Mouse (Mus musculus): Measurements from ENCODE around the gene Ppp1r9b.
"Not testable (repeated sequence)": the region's sequence is repeated elsewhere in the genome, so short reads cannot be mapped to it uniquely, and the experiment has no call there.

The Ppp1r9b gene

DNA sequence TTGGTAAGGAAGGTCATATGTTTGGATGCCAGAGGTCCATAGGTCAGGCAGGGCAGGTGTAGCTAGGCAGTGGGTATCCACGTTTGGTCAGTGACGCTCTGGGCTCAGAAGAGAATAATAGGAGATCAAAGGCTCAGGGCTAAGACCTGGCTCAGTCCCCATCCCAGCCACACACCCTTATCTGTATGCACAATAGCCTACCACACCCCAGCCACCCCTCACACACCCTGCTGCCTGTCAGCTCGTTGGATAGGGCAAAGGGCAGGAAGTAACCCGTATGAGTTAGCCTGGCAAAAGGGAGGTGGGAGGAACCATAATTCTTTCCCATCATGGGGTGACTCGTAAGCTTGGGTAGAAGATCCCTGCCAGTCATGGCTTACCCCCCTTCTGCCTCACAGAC, 6.8 kb downstream of the Ppp1r9b start:
- DNase-seq (ENCODE audit: inconsistent ontology term): no peak

DNA sequence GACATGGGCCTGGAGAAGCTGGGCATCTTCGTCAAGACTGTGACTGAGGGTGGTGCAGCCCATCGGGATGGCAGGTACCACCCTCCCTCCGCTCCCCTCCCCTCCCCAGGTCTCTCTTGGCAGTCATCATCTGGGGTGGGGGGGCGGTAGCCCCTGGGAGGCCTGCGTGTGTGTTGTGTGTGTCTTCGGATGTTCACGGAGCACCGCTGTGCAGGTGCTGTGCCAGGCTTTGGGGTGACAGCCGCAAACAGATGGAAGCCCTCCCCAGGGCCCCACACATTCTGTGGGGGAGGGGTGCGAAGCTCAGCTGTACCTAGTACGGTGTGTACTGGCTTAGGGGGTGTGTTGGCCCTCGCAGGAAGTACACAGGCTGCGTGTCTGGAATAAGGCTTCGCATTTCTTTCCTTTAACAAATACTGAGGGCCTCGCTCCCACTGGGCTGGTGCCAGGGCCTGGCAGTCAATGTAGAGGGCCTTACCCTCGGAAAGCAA, 7.3 kb downstream of the Ppp1r9b start:
- no peak for DNase-seq (ENCODE audit: inconsistent ontology term)

DNA sequence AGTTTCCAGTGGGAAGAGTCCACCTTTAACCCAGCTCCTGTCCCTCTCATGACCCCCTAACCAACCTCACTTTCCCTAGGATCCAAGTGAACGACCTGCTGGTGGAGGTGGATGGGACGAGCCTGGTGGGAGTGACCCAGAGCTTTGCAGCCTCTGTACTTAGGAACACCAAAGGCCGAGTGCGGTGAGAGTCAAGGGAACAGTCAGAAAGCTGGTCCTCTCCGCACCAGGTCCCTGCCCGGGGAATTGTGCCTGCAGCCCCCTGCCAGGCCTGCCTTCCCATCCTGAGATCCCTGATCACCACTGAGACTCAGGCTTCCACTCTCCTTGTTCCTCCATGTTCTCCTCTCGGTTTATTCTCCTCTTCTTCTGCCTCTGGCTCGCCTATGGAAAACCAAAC, 9.3 kb downstream of the Ppp1r9b start:
- DNase-seq (ENCODE audit: inconsistent ontology term): no peak

DNA sequence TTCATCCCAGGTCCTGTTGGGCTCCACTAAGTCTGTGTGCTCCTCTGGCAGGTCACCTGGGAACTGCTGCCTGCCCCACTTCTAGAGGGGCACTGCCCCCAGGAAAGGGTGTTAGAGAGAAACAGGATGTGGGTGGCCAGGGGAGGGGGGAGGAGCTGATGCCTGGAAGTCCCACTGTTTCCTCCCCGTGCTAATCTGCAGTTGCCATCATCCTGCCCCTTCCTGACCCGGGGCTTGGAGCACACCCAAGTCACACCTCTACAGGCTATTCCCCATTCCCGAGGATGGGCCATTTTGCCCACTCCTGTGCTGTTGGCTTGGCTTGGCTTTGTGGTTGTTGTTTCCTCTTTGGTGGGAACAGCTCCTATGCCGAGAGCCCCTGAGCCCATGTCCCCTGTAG, 9.7 kb downstream of the Ppp1r9b start:
- peak; percentile 43 for DNase-seq (ENCODE audit: inconsistent ontology term)

DNA sequence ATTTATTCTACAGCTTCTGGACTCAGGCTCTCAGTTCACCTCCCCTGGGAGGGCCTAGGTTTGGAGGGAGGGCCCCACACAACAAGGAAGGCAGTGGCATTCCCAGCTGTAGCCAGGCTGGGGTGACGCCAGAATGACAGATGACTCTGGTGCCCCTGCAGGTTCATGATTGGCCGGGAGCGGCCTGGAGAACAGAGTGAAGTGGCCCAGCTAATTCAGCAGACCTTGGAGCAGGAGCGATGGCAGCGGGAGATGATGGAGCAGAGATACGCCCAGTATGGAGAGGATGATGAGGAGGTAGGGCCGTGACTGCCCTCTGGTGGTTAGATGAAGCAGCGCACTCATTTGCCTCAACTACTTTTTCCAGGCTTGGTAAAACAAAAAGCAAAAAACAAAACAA, 10.2 kb downstream of the Ppp1r9b start:
- peak; percentile 69 for DNase-seq (ENCODE audit: inconsistent ontology term)

DNA sequence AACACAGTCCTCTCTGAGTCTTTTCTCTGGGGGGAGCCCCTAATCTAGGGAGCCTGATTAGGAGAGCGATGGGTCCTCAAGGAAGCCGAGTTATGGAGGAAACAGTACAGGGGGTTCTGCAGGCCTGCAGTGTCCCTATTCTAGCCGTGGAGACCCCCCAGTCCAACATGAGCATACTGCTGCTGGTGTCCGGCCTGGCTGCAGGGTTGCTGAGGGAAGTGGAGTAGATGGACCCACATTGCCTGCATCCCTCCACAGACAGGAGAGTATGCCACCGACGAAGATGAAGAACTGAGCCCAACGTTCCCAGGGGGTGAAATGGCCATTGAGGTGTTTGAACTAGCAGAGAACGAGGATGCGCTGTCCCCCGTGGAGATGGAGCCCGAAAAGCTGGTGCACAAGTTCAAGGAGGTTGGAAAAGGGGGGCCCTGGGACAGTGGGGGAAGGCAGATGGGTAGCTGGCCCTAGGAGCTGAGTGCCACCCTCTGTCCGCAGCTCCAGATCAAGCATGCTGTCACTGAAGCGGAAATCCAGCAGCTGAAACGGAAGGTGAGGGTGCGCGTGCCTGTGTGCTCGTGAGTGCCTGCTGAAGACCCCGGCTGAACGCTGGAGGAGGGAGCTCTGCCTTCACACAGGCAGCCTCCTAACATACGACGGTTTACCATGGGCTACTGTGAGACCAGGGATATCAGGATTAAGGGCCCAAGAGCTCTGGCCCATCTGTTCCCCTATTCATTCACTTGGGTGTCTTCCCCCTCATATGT, 10.9 kb downstream of the Ppp1r9b start:
- no peak for DNase-seq (ENCODE audit: inconsistent ontology term)

DNA sequence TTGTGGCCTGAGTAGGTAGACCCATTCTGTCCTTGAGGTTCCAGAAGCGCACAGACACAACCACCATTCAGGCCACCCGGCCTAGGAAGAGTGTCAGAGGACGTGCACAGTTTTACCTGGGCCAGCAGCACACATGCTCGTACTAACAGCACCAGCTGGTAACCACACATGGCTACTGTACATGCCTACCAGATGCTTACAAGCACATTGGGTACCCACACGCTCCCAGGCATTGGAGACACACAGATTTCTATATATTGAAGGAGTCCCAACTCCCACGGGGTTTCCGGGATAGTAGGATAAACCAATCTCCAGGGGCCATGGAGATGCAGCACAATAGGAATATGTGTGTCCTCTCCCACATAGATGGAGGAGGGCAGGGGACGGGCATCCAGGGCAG, 11.9 kb downstream of the Ppp1r9b start:
- no peak for DNase-seq (ENCODE audit: inconsistent ontology term)

DNA sequence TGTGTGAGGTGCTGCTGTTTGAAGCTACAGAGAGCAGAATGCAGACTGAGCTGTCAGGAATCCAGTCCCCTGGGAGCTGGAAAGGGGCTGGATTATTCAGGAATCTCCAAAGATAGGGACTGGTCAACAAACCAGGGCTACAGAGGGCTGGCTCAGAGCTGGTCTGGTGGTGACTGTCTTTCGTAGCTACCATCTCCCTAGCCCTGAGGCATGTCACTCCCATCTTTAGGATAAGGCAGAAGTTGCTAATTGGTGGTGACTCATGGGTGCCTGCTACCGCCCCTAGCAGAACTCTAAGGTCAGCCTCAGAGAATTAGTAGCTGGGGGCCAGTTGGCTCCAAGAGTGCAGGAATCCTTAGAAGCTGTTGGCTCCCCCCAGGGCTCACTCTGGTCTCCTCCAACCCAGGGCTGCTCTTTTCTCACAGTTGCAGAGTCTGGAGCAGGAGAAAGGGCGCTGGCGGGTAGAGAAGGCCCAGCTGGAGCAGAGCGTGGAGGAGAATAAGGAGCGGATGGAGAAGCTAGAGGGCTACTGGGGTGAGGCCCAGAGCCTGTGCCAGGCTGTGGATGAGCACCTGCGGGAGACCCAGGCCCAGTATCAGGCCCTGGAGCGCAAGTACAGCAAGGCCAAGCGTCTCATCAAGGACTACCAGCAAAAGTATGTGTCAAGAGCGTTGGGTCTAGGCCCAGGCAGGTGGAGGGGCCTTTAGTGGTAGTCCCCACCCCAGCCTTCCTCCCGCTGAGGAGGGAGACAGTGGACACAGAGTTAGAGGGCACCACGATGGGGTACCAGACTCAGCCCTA, 13.5 kb downstream of the Ppp1r9b start:
- peak; percentile 79 for DNase-seq (ENCODE audit: inconsistent ontology term)

DNA sequence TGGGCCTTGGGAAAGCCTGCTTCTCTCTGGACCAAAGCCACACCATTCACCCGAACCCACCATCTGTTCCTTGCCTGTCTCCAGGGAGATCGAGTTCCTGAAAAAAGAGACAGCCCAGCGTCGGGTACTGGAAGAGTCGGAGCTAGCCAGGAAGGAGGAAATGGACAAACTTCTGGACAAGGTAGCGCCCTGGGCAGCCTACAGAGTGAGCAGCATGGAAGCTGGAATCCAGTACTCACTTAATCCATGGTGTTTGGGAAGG, 14.0 kb downstream of the Ppp1r9b start:
- DNase-seq (ENCODE audit: inconsistent ontology term): no peak

DNA sequence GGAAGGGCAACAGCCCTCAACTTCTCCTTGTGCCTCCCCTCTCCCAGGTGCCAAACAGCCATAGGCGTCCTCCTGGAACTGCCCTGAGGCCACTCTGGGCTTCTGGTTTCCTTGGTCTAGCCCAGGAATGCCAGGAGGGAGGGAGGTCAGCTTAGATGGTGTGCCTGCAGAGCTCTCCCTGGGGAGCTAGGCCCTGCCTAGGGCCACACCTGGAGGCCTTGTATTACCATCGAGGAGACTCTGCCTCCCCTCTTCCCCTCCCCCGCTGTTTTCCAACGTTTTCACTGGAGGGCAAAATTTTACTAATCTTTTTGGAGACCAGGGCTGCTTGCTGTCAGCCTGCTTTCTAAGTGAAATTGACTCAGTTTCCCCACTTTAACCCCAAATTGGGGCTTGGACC, 15.2 kb downstream of the Ppp1r9b start:
- no peak for DNase-seq (ENCODE audit: inconsistent ontology term)

DNA sequence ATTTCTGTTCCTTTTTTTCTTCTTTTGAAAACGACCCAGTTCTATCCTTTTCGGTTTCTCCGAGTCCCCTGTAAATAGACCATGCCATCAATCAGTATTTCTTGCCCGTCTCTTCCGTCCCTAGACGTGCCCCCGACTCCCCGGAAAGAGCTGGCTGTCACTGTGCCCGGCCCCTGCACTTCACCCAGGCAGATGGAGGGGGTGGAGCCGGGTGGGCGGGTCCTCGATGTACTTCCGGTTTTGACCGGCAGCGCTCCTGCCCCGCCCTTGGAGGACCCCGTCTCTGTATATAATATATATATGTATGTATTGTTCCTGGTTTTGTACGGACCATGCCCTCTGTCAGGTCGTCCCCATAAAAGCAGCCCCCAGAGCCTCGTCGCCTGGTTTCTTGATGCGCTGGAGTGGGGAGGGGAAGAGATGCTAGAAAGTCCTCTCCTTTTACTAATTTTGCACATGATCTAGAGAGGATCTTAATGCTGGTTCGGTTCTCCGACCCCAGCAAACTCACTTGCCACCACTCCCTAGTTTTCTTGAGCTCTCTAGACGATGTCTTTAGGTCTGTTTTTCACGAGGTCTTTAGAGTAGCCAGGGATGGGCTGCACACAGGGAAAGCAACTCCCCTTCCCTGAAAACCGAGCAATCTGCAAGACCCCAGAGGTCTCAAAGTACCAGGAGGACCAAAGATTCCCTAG, 15.8 kb downstream of the Ppp1r9b start:
- peak; percentile 65 for DNase-seq (ENCODE audit: inconsistent ontology term)

DNA sequence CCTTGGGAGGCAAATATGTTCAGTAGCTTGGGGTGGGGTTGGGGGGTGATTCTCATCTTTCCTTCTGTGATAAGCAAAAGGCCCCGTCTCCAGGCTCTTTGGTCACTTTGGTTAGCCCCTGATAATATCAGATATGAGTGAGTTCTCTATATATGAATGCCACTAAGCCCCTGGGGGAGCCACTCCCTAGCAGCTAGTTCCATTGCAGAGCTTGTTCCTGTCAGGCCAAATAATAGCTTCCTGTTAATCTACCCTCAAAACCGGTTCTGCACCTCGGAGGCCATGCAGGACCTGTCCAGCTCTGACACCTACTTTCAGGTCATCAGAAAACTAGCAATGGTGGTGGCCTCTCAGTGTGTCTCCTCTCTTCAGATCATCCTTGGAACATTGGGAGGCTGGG, 16.6 kb downstream of the Ppp1r9b start:
- no peak for DNase-seq (ENCODE audit: inconsistent ontology term)

DNA sequence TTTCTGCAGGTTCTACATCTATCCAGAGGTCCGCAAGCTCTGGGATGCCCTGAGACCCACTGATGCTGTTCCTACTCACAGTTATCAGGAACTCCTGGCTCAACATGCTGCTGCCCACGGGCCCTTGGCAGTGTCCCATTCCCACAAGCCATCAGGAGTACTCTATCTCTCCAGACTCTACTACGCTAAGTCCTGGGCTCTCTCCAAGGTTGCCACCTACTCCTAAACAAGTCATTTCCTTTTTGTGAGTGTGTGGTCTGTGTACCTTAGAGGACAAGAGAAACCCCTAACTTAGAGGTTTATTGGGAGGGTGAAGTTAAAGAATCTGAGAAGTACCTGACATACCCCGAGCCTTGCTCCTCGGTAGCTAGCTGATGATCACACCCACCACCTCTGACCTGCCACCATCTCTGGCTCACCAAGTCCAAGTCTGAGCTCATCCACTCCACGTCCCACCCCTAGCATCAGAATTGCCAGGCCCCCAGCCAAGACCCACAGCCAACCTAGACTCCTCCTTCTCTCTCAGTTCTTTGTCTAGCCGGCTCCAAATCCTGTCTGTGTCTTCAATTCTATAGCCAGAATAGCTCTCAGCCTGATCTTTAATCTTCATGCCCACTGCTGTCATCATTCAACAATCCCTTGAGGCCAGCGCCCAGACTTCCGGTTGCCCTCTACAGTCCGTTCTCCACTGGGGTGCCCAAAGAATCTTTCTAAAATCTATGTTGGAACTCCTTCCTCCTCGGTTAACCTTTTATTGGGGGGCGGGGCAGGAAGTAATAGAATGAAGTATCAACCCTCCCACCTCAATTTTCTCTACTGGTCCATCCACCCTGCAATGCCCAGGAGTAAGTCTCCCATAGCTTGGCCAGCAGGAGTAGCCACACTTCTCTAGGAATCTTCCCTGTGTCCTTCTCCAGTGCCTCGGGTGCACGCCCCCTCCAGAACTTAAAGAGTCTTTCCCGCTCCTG, 18.1 kb downstream of the Ppp1r9b start:
- DNase-seq (ENCODE audit: inconsistent ontology term): peak; percentile 88

DNA sequence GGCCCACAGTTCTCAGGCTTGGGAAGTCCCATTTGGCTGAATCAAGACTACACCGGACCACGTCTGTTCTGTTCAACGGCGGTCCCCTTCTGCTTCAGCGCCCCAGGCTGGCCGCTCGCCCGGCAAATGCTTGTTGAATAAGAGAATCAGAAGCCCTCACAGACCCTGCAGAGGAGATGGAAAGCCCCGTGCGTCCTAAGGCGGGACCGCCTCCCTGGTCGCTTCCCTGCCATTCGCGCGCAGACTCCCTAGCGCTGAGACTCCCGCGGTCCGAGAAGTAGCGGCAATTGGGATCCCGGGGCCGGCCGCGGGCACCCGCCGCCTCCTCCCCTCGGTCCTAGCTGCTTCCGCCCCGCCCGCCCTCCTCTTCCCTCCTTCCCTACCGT, 18.8 kb downstream of the Ppp1r9b start, which contains the start of gene Samd14:
Gene Samd14 (plus strand): TSS at position 251 of the 386 bp plus-strand sequence.
- peak; percentile 97 for DNase-seq (ENCODE audit: inconsistent ontology term)

DNA sequence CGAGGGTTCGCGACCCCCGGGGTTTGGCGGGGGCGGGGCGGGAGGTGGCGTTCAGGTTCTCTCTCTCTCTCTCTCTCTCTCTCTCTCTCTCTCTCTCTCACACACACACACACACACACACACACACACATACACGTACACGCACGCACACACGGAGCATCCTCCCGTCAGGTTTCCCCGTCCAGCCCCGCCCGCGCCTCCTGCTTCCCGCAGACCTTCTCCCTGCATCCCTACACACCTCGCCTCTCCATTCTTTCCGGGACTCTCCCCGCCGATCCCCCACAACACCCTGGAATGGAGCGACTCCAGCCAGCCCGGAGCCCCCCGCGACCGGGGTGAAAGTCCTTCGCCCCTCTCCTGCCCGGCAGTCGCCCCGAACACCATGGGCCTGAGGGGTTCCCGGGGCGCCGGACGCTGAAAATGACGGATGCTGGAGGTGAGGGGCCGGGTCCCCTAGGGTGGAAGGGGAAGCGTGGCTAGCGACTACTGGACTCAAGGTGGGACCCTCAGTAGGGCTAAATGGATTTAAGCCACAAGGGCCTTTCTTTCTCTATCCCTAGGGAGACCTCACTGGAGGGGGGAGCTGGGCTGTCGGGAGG, 19.4 kb downstream of the Ppp1r9b start:
- DNase-seq (ENCODE audit: inconsistent ontology term): peak; percentile 47

DNA sequence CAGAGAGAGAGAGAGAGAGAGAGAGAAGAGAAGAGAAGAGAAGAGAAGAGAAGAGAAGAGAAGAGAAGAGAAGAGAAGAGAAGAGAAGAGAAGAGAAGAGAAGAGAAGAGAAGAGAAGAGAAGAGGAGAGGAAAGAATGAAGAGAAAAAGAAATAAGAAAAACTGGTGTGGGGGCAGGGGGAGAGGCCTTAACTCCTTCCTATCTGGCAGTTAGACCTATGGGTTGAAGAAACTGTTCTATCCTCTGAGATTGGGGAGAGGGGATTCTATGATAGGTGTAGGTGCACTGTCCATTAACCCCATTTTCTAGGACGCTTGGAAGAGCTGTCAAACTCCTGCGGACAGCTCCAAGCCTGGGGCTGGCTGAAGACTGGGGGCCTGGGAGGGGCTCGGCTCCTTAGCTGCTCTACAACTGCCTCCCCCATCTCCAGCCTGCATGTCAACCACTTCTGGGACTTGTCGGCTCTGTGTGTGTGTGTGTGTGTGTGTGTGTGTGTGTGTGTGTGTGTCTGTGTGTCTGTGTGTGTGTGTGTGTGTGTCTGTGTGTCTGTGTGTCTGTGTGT, 20.1 kb downstream of the Ppp1r9b start:
- not testable (repeated sequence) for DNase-seq (ENCODE audit: inconsistent ontology term)

DNA sequence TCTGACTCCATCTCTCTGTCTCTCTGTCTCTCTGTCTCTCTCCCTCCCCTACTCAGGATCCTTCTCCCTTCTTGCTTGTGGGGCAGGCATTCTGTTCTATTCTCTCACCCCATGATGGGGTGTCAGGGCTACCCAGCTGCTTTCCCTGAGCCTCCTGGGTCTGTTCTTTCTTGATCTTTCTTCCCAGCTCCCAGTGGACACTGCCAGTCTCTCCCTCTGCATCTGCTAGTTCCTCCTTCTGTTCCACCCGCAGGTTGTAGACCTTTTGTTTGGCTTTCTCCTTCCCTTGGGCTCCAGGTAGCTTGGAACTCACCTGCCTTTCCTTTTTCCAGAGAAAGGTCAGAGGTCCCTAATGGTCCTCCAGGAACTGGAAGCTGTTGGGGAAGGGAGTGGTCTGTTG, 20.6 kb downstream of the Ppp1r9b start:
- DNase-seq (ENCODE audit: inconsistent ontology term): no peak

DNA sequence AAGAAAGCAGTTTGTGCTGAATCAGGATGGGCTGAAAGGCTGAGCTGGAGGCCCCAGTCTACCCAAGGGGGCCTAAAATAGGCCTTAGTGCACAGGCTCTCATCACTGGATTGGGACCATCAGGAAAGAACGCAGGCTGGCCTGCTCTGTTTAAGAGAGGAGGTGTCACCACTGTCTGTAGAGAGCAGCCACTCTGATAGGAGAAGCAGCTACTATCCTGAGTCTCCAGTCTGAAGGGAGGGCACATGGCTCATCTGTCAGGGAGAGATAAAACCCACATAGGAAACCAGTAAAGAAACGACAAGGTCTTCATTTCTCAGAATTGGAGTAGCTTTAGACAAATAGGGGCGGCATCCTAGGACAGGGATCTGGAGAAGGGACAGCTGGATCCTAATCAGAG, 21.2 kb downstream of the Ppp1r9b start:
- no peak for DNase-seq (ENCODE audit: inconsistent ontology term)

DNA sequence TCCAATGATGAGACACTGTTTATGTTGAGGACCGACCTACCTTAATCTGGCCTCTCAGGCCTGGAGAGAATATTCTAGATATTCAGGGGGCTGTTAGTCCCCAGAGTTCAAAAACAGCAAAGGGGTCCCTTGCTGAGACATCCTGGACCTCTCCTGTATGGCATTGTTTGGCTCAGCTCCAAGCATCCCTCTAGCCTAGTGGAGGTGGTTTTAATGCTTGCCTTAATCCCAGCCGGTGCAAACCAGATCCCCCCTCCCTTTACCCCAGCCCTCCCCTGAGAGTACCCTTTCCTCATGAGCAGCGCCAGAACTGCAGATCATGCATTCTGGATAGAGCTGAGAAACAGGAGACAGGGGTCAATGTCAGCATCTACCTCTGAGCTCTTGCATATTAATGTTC, 21.7 kb downstream of the Ppp1r9b start:
- no peak for DNase-seq (ENCODE audit: inconsistent ontology term)

DNA sequence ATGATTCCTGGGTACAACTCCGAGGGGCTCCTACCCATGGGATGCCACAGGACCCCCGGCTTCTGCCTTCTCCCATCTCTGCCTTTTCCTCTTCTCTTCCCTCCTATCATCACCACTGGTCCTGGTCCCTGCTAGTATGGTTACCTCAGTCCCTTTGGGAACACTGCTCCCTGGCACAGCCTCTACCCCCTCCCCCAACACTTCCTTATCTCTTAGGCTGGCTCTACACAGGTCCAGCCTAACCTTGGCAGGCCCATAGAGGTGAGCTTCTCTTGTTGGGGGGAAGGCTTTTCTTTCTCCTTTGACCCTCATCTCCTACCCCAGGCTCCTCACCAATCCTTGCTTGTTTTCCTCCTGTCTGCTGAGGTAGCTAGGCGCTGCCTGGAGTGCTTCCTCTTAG, 24.6 kb downstream of the Ppp1r9b start:
- DNase-seq (ENCODE audit: inconsistent ontology term): no peak
